Mouse (Mus musculus) thymus, postnatal 25 days (tissue): ENCODE measurements around the gene Ccser2.
"Not testable (repeated sequence)": the region's sequence is repeated elsewhere in the genome, so short reads cannot be mapped to it uniquely, and the experiment has no call there.

Experiments
- DNase-seq: peaks from one replicate; pipeline ENCODE4 v3.0.0; 2022

The Ccser2 gene

DNA sequence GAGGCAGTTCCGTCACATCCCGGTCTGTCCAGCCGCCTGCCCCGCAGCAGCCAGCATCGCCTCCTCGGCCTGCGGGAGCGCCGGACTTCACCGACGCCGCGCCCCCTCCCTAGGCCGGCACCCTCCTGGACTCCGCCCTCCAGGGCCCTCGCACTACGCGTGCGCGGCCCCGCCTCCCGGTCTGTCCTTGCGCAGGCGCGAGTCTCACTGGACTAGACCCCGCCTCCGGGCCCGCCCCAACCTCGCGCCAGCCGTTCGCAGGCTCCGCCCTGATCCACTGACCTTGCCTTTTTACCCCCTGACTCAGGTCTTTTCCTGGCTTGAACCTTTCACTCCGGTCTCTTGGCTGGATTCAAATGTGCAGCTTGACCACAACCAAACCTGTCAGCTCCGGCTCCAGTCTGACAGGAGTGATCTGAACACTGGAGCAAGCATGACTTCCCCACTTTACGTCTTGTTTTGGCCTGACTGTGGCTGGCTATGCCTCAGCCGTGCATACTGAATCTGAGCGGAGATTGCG lies at the start of gene Ccser2:
Gene Ccser2, minus strand, starts transcription at position 150 of the 520 bp plus-strand sequence.
- peak; percentile 99 for DNase-seq

DNA sequence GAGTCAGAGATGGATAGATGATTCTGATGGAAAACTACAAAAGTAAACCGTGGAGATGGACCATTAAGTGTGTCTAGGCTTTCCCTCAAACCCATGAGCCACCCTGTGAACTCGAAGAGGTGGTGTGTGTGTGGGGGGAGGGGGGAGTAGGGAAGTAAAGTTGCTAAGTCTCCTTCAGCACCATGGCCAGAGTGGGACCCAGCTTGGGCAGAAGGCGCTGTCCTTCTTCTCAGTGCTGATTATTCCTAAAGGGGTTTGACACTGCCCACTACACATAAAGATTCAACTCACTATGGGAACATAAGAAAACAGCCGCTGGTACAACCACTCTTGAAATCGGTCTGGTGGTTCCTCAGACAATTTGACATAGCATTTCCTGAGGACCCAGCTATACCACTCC lies 47.3 kb upstream of the Ccser2 start:
- no peak for DNase-seq

DNA sequence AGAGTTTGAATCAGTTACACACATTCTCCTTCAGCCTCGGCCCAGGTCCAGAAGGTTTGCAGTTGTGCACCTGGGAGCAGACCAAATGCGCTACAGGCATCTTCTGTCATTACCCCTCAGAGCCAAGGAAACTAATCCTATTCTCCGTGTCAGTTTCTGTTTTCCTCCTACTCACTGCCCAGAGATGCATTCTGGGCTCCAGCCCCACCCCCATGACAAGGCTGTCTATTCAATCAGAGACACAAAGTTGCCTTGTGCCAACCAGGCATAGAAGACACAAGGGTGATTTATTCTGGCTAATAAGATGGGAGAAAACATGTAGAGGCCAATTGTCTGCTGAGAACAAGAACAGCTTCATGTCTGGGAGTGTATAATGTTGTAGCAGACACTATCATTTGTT lies 45.1 kb upstream of the Ccser2 start:
- DNase-seq, result no peak

DNA sequence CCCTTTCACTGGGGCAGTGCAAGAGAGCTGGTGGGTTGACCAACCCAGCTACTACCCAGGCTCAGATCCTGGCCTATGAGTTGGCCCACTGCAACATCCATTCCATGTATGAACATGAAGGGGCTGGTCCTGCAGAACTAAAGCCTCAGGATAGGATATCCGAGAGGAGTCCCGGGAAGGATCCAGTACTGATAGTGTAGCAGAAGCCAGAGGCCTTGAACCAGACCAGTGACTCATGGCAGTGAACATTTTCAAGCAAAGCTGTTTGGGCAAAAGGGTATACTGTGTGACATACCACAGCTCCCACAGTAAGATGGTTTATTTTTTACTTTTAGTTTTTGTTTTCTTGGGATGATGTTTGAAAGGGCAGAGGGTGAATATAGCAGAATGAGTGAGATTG lies 41.1 kb upstream of the Ccser2 start:
- no peak for DNase-seq

DNA sequence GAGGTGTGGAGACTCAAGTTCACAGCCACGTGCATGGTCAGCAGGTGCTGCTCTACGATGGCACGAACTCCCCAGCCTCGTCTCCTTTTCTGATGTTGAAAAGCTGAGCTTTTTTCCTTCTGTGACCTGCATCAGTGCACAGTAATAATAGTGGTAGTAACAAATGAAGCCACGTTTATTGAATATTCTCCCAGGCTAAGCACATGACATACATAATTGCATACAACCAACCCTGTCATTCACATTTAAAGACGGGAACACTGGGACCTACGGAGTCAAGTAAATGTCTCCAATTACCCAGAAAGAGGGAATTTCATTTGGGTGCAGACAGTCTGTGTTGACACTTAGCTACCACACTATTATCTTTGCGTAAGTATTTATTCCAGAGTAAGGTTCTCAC lies 37.9 kb upstream of the Ccser2 start:
- DNase-seq, result no peak

DNA sequence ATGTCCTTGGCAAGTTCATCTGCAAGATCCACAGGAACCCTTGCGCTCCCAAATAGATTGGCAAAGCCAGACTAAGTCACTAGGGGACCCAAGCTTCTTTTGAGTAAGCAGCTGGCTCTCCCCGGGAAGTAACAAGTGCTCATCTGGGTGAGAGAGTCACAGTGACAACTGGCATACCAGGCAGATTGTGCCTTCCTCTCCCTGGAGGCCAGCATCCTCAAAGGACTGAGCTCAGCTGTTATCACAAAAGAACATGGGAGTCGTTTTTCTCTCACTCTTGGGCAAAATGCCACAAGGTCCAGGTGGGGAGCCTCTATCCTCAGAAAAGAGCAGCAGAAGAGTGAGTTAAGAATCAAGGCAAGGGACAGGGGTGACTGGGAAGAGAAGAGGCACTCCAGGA lies 37.3 kb upstream of the Ccser2 start:
- DNase-seq, result no peak

DNA sequence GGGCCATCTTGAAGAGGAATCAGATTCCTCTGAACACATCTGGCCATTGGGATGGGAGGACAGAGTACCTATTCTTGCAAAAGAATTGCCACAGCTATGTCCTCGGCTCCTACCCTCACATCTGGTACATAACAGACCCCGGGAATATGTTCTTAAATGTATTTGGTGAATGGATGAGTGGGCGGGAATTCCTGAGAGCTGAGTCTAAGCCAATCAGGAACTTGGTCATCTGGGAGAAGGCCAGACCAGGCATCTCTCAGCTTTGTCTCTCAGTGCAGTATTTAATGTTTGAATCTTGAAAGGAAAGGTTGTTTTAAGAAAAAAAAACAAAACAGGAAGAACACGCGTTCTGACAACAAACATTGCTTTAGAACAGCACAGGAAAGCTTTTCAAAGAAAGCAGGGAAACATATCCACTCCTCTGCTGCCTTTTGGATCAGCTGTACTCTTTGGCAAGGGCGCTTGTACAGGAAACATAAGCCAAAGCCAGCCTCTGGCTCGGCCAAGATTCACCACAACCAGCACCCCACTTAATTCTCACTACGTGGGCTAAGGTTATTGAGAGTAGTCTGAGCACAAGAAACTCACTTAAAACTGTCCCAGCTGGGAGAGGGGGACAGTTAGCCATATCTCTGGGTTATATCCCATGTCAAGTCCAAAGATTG lies 35.0 kb upstream of the Ccser2 start:
- no peak for DNase-seq

DNA sequence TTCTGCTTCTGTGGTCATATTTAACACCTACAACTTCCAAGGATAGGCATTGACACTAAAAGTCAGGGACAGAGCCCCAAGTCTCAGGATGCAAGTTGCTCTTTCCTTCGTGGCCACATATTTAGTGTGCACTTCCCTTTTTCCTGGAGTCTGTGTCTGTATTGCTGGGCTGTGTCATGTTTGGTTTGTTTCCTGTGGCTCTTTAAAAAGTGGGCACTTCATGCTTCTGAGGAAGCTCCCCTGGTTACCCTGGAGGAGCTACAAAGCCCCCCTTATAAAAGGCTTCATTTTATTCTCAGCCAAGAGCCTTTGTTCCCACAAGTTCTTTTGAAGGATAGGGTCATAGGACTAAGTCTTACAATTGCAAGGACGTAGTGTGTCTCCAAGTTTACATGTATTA lies 34.3 kb upstream of the Ccser2 start:
- no peak for DNase-seq

DNA sequence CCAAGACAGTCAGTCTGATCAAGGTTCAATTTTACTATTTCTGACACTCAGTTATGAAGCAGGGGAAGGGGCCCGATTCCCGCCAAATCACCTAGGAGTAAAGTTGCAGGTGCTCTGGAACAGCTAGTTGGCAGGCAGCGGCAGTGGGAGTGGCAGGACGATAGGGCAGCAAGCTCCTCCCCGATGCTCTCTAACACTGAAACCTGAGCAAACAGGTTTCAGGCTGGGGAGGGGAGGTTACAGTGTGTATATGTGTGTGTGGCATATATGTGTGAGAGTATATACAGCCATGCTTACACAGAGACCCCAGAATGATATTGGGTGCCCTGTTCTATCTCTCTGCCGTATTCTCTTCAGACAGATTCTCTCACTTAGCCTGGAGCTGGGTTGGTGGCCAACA lies 32.2 kb upstream of the Ccser2 start:
- not testable (repeated sequence) for DNase-seq

DNA sequence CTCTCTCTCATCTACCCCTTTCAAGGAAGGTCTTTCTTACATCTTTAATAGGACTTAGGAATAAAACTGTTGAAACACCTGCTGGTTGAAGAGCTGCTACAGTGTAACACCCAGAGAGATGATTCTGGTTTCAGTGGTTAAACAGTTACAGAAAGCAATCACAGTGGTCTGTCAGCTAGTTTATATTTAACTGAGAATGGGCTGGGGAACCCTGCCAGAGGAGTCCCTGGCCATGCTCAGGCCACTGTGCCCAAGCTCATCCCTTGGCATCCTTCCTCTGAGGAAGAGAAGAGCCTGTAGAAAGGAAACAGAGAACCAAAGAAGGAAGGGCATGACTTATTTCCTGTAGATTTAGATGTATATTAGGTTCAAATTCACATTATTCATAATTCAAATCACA lies 21.2 kb upstream of the Ccser2 start:
- no peak for DNase-seq

DNA sequence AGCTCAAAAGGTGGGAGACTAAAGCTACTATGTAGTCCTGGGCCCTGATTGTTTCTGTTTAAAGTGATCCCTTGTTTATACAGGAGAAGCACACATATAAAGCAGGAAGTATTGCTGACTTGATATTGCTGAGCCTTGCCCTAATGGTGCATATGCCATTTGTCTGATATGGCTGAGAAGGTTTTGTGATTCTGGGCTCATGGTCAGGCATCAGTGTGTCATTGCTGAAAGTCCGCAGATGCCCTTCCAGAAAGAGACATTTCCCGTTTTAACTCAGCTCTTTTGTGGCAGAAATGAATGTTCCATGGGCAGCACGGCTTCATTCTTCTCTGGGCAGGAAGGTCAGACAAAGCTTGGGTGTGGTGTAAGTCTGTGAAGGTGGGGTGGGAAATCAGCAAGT lies 17.1 kb upstream of the Ccser2 start:
- no peak for DNase-seq

DNA sequence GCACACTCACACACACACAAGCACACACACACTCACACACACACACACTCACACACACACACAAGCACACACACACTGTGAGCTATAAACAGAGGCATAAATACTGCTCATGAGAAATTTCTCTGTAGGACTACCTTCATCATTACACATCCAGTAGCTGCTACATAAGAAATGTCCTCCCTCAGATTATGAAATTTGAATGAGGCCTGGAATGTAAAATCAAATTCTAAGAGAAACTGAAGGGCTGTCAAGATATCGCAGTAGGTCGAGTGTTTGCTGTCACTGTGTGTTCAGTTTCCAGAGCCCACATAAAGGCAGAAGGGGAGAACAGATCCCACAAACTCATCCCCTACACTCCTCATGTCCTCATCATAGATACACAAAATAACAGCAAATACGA lies 6.4 kb upstream of the Ccser2 start:
- DNase-seq, result no peak

DNA sequence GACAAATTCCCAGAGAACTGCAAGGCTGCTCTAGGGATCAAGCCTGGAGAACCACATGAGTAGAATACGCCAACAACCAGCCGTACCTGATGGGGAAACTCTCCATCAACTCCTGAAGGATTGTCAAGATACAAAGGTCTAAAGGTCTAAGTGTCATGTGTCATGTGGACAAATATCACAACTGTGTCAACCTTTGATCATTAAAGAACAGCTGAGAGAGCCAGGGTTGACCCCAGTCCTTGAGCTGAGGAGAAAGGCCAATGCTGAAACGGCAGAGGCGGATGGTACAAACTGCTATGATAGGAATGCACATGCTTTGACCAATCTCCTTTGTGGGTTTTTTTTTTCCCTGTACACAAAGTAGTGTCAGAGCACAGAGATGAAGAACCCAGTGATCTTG lies 2.6 kb upstream of the Ccser2 start:
- DNase-seq, result no peak

DNA sequence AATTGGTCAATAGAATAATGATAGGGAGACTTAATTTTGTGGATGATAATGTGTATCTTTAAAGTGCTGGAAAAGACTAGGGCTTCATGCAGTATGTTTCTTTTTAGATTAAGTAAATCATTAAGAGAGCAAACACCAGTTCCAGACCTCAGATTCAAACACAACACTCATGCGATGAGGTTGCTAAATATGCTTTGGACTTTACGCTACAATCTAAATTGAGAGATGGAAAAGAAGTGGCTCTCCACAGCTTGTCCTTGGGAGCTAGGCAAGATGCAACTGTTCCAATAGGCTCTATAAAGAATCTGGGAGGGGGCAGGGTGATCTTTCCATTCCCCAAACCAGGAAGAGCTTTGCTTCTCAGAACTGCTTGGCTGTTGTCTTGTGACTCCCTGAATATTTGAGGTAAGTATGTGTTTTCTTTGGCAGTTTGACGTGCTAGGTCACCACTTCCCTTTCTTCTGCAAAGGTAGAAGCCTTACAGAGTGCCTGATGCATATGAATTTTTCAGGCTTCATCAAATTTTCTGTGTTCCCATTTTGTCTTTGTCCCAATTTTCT lies 1.4 kb upstream of the Ccser2 start:
- no peak for DNase-seq

DNA sequence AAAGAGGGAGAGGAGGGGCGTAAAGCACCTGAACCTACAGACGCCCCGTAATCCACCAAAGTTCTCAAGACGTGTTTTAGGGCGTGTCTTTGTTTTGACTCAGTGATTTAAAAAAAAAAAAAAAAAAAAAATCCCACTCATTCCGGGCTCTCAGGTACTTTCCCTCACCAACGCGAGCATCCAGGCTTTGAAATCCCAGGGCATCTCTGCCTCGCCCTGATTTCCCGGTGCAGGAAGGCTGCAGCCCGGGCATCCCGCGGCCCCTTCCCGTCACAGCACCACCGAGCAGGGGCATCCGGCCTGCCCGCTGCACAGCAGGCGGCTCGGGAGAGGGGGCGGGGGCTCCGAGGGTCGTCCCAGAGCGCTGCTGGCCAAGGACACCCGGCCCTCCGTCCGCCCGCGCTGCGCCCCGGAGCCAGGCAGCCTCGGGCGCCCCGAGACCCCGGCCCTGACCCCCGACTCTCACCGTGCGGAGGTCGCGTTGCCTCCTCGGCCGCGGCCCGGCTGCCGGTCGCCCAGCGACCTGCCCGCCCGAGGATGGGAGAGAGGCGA lies 425 bp downstream of the Ccser2 start:
- peak; percentile 69 for DNase-seq

DNA sequence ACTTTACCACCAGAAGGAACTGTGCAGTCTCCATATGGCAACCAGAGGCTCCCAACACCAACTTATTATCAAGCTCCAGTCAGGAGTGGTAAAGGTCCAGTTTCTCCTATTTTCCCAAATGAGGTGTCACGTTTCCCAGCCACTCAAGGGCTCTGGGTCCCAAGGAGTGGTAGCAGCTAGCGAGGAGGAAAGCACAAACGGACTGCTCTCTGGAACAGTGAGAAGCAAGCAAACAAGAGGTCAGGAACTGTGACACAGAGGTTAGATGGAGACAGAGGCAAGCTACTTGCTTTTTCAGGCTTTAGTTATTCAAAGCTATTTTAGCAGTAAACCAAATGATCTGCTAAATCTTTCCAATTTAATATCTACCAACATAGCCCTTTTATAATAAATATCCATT lies 3.2 kb downstream of the Ccser2 start:
- DNase-seq, result no peak

DNA sequence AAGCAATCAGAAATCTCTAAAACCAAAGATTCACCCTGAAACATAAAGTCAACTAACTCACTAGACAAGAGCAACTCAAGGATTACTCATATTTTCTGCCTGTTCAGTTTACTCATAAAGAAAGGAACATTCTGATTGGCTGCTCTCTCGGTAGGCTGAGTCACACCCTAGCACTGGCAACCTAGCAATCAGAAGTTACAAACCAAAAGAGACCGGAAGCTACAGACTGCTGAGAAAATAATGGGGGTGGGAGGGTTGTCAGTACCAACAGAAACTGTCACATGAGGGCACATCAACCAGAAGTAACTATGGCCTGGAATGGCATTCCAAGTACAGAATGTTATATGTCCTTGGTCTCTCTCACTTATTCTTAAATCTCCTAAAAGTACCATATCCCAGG lies 6.1 kb downstream of the Ccser2 start:
- no peak for DNase-seq

DNA sequence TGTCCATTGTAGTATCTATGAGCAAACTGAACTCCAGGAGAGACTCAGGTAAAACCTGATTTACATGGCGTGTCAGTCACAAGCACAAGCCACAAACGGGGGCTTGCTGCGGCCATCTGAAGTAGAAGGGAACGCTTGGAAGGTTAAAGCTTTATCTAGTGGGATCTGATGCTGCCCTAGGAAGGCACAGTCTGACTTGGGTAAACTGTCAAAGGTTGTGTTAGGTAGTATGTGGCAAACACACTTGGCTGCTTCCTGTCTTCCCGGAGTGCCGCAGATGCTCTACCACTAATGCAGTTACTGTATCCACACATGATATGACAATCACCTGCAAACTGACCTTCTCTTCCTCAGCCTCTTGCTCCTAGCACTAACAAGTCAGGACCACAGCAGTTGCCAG lies 10.9 kb downstream of the Ccser2 start:
- no peak for DNase-seq

DNA sequence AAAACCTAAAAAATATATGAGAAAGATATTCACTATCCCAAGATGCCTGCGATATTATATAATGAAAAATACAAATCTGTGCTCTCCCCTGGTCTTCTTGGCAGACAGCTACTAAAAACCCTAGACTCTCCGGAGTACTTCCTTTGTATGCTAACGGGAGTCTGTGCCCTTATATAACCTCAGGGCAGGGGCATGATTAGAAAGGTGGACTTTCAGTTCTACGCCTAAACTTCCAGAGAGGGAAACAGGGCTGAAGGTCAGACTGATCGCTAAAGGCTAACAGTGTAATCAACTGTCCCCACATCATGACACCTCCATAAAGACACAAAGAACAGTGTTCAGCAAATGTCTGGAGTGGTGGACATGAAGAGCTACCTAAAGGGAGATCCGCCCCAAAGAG lies 11.3 kb downstream of the Ccser2 start:
- DNase-seq, result no peak

DNA sequence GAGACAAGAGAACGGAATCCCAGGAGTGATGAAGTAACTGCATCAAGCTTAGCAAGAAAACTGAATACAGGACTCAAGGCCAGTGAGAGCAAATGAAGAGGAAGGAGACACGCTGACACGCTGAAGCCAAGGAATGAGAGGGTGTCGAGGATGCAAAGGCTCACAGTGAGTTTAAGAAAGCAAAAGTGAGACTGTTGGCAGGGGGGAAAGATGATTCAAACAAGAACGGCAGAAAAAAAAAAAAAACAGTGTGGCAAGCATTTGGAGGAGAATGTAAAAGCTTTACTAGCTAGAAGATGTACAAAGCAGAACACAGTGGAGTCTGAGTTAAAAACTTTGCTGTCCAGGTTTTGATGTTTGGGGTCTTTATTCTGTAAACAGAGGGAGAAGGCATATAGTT lies 11.9 kb downstream of the Ccser2 start:
- no peak for DNase-seq

DNA sequence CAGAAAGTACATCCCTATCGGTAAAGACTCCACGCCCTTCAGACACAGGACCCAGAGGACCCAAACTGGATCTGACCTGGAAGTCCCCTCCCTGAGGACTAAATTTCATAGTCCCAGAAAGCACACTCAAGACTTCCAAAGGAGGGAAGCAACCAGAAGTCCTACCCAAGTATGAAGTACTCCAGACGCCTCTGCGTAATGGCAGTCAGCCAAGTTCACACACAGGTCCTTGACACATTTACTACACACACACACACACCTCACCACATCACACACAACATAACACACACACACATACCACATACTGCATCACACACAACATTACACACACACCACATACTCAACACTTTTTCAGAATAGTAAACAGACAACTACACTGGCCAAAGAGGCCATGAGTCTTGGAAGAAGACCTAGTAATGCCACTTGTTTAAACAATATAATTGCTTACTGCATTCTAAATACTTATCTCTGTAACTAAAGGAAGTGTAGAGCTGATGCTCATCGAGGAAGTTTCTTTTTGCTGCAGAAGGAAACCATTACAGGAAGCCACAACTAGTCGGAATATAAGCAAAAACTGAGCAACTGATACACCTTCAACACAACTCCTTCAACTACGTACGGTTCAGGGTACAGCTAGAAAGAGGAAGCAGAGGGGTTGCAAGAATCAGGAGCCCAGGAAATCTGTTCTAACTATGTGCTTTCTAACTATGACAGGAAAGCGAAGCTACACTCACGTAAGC lies 15.7 kb downstream of the Ccser2 start:
- no peak for DNase-seq

DNA sequence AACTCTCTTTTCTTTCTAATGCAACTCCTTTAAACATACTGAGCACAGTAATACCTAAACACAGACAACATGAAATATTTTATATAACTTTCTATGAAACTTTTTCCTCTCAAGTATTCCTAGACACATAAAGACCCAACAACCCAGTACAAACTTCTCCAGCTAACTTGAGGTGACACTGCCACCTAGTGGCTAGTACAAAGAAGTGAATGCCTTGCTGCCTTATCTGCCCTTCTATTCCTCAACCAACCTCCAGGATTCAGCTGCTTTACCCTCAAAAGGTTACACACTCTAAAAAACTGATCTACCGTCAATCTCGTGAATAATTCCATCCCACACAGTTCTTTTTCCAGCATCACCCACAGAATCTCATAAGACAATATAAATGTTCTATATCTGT lies 16.4 kb downstream of the Ccser2 start:
- DNase-seq, result peak; percentile 27

DNA sequence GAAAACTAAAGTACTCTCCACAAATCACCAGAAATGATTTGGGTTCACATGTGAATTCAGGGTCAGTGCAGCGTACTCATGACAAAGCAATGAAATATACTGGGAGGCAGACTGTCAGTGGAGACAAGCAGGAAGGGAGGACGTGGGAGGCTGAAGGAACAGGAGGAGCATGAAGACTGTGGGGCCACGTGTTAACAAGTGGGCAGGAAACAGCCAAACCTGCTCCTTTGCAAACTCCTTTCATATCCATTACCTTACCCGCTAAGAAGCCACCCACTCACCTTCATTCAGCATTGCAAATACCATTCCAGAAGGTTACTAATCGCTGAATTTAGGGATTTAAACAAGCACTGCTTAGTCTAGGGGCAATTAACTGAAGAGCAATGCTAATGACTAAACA lies 25.9 kb downstream of the Ccser2 start:
- no peak for DNase-seq

DNA sequence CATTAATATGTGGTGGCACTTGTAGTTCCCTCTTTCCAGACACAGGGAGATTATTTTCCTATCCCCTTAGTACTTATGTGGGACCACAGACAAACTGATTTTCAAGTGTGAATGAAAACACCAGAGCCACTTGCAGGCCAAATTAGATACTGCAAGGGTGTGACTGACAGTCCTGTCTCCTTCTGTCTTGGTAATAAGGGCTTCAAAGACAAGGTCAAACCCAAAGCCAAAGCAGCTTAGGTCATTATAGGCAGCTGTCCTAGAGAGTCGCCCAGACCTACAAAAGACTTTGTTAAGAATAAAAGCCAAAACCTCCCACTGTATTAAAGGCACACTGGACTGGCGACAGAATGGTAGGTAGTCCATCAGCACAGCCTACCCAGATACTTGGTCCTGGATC lies 30.6 kb downstream of the Ccser2 start:
- DNase-seq, result no peak
